Mouse (Mus musculus): ENCODE results near the gene Rbpj. TPM values are rescaled to one million over a fixed set of nuclear protein-coding genes. Genes with fewer than 3 reads are reported as not detected.

Gene Rbpj
- 23.4 to 32.7 TPM (median 29.3 TPM) in 4 replicates for total RNA-seq (2023; ENCODE audit: inconsistent age)

DNA sequence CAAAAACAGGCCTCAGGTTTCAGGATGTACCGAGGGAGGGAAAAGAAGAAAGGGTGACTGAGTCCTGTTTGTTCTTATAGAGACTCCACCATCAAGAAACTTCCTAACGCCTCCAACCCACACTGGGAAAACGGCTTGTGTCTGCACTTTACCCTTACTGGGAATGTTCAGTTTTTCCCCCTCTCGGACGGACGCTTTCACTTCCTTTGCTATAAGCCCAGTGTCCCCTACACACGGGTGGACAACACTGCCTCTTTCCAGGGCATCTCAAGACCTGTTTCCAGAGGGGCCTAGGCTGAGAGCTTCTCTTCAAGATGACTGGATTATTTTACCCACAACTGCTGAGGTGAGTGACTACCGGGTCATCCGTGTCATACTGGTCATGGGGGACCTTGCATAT lies at the start of gene Rbpj:
Rbpj (plus strand) TSS at position 270 of the 400 bp plus-strand sequence.

Other genes with a start within 250 kb of the Rbpj start
- gene Smim20, start 199.1 kb upstream of the Rbpj start, total RNA-seq (2023; ENCODE audit: inconsistent age): 38.0 to 55.7 TPM (median 51.6 TPM) in 4 replicates
- not detected in 4 replicates for gene Cckar, start 241.6 kb downstream of the Rbpj start, total RNA-seq (2023; ENCODE audit: inconsistent age)

All from B cell, adult (primary cell).